15 mouse cellular contexts compared by ENCODE assay signal in the genomic region with DNA sequence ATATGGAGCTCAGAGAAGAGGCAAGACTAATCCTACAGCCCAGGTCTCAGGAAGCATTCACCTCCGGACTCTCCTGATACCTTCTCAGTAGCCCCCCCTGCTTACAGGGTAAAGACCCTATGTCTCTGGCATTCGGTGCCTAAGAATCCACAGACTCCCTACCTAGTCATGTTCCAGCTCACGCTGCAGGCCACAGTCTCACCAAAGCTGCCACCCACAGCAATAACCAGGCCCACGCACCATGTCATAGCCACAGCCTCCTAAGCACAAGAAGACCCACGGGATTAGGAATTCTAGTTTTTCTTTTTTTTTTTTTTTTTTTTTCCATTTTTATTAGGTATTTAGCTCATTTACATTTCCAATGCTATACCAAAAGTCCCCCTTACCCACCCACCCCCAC.
DNase-seq lines count a peak whose midpoint lies in the region; ATAC-seq lines count a peak whose summit lies in the region.
"Had no signal": no experiment of that assay in that cellular context is flagged by ENCODE, and none has a peak within 500 bp of the region (broad histone marks: within the 10 kb centered on the region; RNA-seq: fewer than 3 reads in every experiment).

No protein-coding gene starts in this region.

- ATAC-seq in neural tube, embryonic 11.5 days (ENCODE audit: insufficient read depth, low FRiP score, low TSS enrichment): no peak
- ATAC-seq in hindbrain, embryonic 11.5 days (ENCODE audit: low FRiP score): no peak; the same call in 1 of the 2 replicates
- ATAC-seq in midbrain, embryonic 12.5 days (ENCODE audit: low FRiP score, low read depth): no peak
- ATAC-seq: CD4-positive, CD25-positive, alpha-beta regulatory T cell, adult 4 months; intestine, postnatal 0 days had no signal

- H3K27me3 ChIP-seq in neural tube, embryonic 11.5 days (ENCODE audit: control insufficient read depth, insufficient read depth, low read length): no peaks in the 10 kb centered on the region
- no peaks in the 10 kb centered on the region for H3K27me3 ChIP-seq in hindbrain, embryonic 11.5 days (ENCODE audit: control insufficient read depth, insufficient read depth, low read length)
- H3K27me3 ChIP-seq in midbrain, embryonic 12.5 days: no peaks in the 10 kb centered on the region

- intact Hi-C loops in heart, postnatal 25 days (cut with DNase I): no loop called here

- 85% methylated on average over 5 of the region's 5 CpGs for WGBS in neural tube, embryonic 11.5 days
- WGBS in hindbrain, embryonic 11.5 days: 80% methylated on average over 5 of the region's 5 CpGs
- 69% methylated on average over 5 of the region's 5 CpGs for WGBS in midbrain, embryonic 12.5 days

- DNase-seq in neural tube, embryonic 11.5 days (ENCODE audit: low spot score): no peak
- no peak for DNase-seq in neural tube, embryonic 10.5 days (ENCODE audit: extremely low spot score, low spot score)
- DNase-seq in hindbrain, embryonic 11.5 days (ENCODE audit: low spot score): no peak
- DNase-seq in telencephalon, adult 2 months (ENCODE audit: low read depth, low spot score): peak; percentile 43
- no peak for DNase-seq in adrenal gland, postnatal 14 days
- no peak for DNase-seq in heart, postnatal 25 days (ENCODE audit: low spot score)
- no peak for DNase-seq in cerebellum, postnatal 25 days
- DNase-seq: cerebellum, adult 11 months; gastrocnemius, adult 2 months; heart, postnatal 14 days; kidney, postnatal 36 days; lung, embryonic 14.5 days had no signal

- H3K4me3 ChIP-seq in neural tube, embryonic 11.5 days (ENCODE audit: low read depth, low read length): no peak overlapping the region
- H3K4me3 ChIP-seq in hindbrain, embryonic 11.5 days (ENCODE audit: low read depth, low read length): no peak overlapping the region
- no peak overlapping the region for H3K4me3 ChIP-seq in midbrain, embryonic 12.5 days
- H3K4me3 ChIP-seq: gastrocnemius, adult 2 months had no signal

- no peaks in the 10 kb centered on the region for H3K36me3 ChIP-seq in neural tube, embryonic 11.5 days (ENCODE audit: control insufficient read depth, insufficient read depth, low read length)
- no peaks in the 10 kb centered on the region for H3K36me3 ChIP-seq in hindbrain, embryonic 11.5 days (ENCODE audit: control insufficient read depth, insufficient read depth, low read length)
- no peaks in the 10 kb centered on the region for H3K36me3 ChIP-seq in midbrain, embryonic 12.5 days

- H3K27ac ChIP-seq in neural tube, embryonic 11.5 days (ENCODE audit: low read depth, low read length): peak overlapping the region; percentile 75
- peak overlapping the region; percentile 92 for H3K27ac ChIP-seq in hindbrain, embryonic 11.5 days (ENCODE audit: low read depth, low read length)
- H3K27ac ChIP-seq in midbrain, embryonic 12.5 days (replicated peaks): peak overlapping the region; percentile 76
- H3K27ac ChIP-seq: gastrocnemius, adult 2 months had no signal

- H3K9me3 ChIP-seq in neural tube, embryonic 11.5 days (ENCODE audit: control insufficient read depth, low read length): no peaks in the 10 kb centered on the region
- no peaks in the 10 kb centered on the region for H3K9me3 ChIP-seq in hindbrain, embryonic 11.5 days (ENCODE audit: control insufficient read depth, low read length)
- H3K9me3 ChIP-seq in midbrain, embryonic 12.5 days: no peaks in the 10 kb centered on the region

- H3K4me1 ChIP-seq in neural tube, embryonic 11.5 days (ENCODE audit: control insufficient read depth, insufficient read depth, low read length): peaks cover 47% of the 10 kb centered on the region
- H3K4me1 ChIP-seq in hindbrain, embryonic 11.5 days (replicated peaks; ENCODE audit: control insufficient read depth, insufficient read depth, low read length): peaks cover 30% of the 10 kb centered on the region
- H3K4me1 ChIP-seq in midbrain, embryonic 12.5 days: peaks cover 61% of the 10 kb centered on the region

- no peak overlapping the region for H3K4me2 ChIP-seq in neural tube, embryonic 11.5 days (ENCODE audit: low read depth)
- H3K4me2 ChIP-seq in hindbrain, embryonic 11.5 days (replicated peaks; ENCODE audit: low read depth, low read length): no peak overlapping the region; the same call in 1 of the 2 replicates
- H3K4me2 ChIP-seq in midbrain, embryonic 12.5 days (replicated peaks): no peak overlapping the region
- H3K4me2 ChIP-seq: lung, embryonic 14.5 days had no signal

- no peak overlapping the region for H3K9ac ChIP-seq in neural tube, embryonic 11.5 days (ENCODE audit: low read length)
- H3K9ac ChIP-seq in hindbrain, embryonic 11.5 days (ENCODE audit: low read depth, low read length): 0 out of 2 replicates have a peak overlapping the region, but pooled peaks have one; percentile 20
- H3K9ac ChIP-seq in midbrain, embryonic 12.5 days (replicated peaks): no peak overlapping the region
- H3K9ac ChIP-seq: lung, embryonic 14.5 days had no signal
